Mouse (Mus musculus) subcutaneous adipose tissue, adult 2 months (tissue): ENCODE data around the gene Olfm1. TPM values are rescaled to one million over a fixed set of nuclear protein-coding genes. Genes with fewer than 3 reads are reported as not detected.

Experiments used
- polyA plus RNA-seq: library from polyadenylated mRNA; depleted of rRNA; stranded (reverse); fragments of >200 nt; gene quantifications from 2 replicates; pipeline ENCODE4 v1.2.3, GENCODE M21; 2012; ENCODE audit warnings: low replicate concordance; rRNA removed

Gene Olfm1
- 71.0 and 106 TPM in 2 replicates for polyA plus RNA-seq

DNA sequence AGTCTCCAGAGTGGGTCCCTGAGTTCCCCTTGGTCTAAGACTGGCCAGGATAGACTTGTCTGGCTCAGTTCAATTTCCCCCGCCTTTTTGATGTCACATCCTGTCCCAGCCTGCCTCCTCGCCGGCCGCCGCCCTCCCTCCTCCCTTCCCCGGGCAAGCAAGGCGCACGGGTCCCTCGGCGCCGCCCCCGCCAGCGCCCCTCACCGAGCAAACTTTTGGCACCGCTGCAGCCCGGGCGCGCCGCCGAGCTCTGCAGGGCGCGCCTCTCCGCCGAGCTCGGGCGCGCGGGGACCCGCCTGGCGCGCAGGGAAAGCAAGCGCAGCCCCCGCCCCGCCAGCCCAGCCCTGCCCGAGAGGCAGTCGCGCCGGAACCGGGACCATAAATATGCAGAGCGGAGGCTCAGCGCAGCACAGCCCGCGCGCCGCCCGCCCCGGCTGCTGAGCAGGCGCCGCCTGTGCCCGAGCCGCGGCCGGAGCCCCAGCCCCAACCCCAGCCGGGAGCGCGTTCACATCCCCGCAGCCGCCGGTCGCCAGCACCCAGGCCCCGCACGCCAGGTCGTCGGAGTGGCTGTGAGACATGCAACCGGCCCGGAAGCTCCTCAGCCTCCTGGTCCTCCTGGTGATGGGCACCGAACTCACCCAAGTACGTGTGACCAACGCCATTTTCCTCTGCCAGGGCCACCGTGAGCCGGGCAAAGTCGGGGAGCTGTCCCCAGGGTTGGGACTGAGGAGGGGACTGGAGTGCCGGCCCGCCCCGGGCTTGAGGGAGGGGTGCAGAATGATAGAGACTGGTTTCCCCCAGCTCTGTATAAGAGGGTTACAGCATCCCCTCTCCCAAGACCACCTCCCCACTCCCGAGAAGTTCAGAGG lies at the start of gene Olfm1:
Olfm1 (plus strand) TSS at position 172 of the 869 bp plus-strand sequence.

Other genes with a start within 250 kb of the Olfm1 start
- gene Fcnb, start 108.1 kb upstream of the Olfm1 start, polyA plus RNA-seq, result not detected in 2 replicates